Mouse (Mus musculus): ENCODE results near the gene Glis3. TPM values are rescaled to one million over a fixed set of nuclear protein-coding genes. Genes with fewer than 3 reads are reported as not detected.

Glis3 gene
- polyA plus RNA-seq, 1 experiment, result 2.2 TPM

DNA sequence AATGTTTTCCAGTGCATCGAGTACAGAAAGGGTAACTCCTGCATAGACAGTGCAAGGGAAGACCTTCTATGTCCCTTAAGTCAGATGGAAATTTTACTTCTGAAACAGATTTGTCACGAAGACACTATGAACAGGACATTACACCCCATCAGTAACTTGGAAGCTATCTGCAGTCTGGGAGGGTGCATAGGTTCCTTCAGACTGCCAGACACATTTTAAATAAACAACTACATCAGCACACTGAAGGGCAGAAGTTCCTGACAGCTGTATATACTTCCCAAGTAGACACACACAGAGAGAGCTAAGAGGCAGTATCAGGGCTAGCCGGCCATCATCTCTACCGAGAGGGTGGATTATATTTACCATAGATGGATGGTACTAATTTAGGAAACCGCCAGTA, 296.5 kb downstream of the Glis3 start:
- no peak for DNase-seq (ENCODE audit: low spot score)

DNA sequence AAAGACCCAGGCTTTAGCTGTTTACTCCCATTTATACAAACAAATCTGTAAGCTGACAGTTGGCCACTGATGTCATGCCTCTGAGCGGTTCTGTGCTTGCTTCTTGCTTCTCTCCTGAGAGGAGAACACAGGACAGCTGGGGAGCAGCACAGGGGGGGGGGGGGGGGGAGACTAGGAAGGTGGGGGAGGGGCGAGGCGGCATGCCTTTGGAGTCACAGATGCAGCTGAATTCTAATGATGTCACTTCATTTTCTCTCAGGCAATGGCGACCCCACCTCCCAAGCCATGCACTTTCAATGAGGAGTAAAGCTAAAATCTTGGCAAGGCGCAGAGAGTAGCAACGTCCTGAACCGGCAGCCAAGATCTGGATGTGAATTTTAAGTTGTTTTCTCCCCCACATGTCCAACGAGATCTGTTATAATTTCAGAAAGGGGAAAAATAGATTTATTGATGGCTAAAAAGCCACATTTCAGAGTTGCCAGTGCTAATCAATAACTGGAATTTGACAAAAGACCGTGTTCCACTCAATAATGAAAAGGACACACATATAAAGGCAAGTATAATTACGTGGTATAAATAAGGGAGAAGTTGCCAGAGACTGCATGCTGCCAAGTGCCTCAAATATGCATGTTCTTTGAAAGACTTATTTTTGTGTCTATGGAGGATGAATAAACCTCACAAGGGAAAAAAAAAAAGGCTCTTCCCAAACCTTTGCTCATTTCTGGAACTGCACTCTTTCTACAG, 297.5 kb downstream of the Glis3 start:
- no peak for DNase-seq (ENCODE audit: low spot score)

DNA sequence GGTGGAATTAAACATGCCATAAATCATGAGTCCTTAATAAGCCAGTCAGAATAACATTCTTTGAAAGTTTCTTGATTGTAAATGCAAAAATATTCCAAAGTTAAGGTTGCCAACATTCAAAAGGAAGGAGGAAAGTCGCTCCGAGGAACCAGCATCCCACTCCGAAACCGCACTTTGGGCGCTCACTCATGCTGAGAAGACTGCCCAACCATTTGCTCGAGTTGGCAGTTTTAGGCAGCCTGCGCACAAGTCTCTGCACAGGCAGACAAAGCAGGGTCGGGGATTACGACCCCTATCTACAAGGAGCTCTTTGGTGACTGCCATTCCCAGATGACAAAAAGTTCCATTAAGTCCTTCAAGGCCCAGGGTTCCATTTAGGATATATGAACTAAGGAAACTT, 298.4 kb downstream of the Glis3 start:
- DNase-seq (ENCODE audit: low spot score), result no peak

DNA sequence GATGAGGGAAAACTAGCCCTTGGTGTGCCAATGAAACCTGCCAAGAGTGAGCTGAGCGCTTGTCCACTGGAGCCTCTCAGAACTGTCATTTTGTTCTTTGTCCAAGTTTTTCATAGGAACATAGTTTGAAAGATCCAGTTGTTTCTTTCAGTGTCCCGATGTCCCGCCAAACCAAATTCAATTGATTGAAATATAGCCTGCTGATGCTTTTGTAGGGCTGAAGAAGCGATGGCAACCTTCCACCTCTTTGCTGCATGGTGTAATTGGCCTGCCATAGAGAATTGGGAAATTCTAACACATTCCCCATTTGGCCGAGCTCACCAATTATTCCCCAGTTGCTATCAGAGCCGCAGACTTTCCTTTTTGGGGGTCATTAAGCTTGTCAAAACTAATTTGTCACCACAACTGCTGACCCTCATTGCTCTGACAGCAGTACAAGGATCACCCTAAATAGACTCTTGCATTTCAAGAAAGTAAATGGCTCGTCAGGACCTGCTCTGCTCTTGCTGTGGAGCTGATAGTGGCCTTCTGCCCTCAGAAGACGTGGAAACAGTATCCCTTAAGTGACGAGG, 299.1 kb downstream of the Glis3 start:
- no peak for DNase-seq (ENCODE audit: low spot score)

DNA sequence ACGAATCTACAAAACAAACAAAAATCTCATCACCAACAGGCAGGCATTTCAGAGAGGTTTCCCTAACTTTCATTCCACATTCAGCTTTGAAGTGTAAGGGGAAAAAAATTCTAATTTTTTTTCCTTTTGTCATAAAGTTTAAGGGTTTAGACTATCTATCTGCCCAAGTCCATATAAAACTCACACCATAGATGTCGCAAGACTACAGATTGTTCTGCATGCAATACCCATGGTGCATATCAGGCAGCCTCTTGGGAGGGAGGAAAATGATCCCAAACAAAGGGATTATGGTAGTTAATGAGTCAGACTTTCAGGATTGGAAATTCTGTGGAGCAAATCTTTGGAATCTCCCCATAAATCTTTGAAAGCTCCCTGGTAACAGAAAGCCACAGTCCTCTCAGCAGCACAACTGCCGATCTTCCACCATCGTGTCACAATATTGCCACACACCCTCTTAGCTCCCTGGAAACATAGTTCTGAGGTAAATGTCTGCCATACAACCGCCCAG, 302.0 kb downstream of the Glis3 start:
- no peak for DNase-seq (ENCODE audit: low spot score)

DNA sequence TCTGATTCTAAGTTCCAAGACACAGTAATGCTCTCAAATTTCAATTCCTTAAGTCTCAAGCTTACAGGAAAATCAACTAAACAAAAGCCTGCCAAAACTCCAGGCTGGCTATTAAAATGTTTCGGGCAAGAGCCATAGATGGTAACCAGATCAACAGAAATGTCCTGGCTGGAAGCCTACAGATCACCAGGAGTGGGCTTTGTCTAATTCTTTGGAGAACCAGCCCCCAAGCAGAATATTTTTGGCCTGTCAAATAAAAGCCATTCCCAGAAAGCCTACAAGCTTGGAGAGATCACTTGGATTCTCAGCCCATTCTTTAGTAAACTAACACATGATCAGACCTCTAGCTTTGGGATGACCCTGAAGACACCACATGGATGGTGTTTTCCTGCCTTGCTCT, 303.5 kb downstream of the Glis3 start:
- no peak for DNase-seq (ENCODE audit: low spot score)

DNA sequence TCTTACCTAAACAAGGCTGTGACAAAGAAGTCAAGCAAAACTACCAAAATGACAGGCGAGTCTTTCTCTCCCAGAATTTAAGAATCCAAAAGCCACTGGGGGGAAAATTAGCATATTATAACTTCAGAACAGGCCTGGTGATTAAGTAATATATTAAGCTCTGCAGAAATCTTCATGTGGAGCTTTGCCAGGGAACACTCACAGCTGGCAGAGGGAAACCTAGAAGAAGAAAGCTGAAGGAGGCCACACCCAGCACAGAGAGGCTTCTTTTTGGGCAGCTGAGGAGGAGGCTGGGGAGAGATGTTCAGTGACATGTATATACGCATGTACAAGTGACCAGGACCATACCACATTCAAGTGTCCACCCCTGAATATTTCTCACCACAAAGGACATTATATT, 304.1 kb downstream of the Glis3 start:
- no peak for DNase-seq (ENCODE audit: low spot score)

DNA sequence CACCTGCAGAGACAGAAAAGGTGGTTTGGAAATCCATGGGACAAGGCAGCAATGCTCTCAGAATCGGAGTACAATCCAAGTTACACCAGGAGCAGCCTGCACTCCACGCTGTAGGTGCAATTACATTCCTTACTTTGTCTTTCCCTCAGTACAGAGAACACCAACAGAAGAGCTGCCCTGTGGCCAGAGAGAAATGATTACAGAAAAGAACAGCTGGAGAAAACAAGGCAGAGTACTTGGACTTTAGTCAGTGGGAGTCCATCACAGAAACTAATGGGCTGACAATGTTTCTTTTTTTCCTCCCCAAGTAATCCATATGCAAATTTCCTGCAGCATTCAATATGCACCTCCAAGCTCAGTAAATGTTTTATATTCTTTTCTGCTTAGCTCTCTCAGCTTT, 305.4 kb downstream of the Glis3 start:
- DNase-seq (ENCODE audit: low spot score), result no peak

DNA sequence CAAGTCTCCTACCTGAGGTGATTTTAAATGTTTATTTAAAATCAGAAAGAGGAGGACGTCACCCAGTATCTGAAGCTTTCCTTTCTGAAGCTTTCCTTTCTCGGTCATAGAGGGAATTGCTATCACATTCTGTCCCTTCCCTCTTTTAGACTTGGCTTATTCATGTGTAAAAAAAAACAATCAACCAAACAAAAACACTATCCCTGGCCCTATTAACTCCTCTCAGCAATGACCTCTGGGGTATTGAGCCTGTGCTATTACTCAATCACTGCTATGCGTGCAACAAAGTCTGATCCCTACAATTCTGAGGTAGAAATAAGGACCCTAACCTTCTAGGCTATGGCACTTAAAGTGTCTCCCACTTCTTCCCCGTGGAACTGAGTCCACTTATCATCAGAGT, 311.7 kb downstream of the Glis3 start:
- no peak for DNase-seq (ENCODE audit: low spot score)

DNA sequence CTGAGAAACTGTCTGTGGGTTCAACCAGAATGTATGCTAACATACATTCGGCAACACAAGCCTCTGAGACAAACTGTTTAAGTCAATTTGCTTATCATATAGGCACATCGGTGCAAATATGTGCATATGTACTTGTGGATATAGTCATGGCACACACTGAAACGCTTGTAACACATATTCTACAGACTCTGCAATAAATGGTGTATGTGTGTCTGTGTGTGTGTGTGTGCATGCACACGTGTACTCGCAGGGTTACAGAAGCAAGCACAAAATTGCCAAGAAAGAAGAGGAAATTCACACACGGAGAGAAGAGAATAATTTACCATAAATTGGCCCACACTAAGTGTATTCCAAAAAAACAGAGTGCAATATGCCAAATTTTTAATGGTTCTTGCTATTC, 312.6 kb downstream of the Glis3 start:
- no peak for DNase-seq (ENCODE audit: low spot score)

DNA sequence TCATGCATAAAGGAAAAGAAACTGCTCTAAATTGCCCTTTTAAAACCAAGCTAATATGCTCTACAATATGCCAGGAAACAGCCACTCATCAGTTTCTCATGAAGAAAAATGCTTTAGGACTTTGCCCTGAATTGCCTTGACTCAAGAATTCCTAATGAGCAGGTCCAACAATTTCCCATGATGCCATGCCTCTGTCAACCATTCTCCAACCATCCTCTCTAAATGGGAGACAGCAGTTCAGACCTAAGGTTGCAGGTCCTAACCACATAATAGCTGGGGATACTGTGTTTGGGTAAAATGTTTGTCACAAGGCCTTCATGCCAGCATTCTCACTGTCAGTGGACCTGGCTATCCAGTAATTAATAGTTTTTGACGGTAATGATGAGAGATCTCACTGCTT, 313.1 kb downstream of the Glis3 start:
- DNase-seq (ENCODE audit: low spot score), result no peak

DNA sequence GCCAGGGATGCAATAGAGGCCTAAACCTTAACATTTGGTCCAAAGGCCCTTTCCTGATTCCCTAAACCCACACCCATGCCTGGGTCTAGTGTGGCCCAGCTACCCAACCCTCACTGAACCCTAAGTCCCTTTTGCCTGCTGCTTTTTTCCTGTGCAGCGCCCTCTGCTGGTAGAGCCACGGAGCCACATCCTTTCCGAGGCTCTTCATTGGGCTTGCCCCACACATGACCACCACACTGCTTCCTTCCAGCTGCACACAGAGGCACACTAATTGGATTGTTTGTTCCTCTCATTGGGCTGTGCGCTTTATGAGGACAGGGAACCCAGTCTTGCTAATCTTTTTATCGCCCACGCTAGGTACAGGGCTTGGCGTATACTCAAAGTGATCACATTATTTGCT, 314.0 kb downstream of the Glis3 start:
- DNase-seq (ENCODE audit: low spot score), result no peak

DNA sequence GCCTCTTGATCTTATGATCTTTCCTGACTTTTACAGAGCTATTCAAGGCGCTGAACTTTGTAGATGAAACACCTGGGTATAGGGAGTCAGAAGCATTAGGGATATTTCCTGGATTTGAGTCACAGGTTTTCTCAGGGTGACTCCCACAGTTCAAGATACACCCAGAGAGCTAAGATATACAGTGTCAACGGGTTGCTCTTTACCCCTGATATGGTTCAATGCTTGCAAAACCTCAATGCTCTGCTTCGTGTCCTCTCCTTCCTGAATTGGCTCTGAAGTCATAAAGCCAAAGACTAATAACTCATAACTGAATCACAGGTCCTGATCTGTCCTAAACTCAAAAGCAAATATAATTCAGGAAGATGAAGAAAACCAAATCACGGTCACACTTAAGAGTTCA, 319.0 kb downstream of the Glis3 start:
- DNase-seq (ENCODE audit: low spot score), result no peak

DNA sequence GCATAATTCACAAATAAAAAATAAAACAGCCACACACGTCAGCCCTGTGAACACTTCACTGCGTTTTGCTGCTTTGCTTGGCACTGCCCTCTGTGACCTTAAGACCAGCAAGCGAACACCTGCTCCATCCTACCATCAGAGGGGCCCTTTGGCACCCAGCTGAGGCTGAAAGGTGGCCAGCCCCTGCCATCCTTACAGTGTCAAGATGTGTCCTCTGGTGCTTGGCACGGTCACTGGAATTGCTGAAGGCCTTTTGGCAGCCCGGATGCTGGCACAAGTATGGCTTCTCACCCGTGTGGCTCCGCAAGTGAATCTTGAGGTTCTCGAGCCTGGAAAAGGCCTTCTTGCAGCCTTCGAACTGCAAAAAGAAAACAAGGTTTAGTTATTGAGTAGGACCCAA, 322.3 kb downstream of the Glis3 start:
- no peak for DNase-seq (ENCODE audit: low spot score)

DNA sequence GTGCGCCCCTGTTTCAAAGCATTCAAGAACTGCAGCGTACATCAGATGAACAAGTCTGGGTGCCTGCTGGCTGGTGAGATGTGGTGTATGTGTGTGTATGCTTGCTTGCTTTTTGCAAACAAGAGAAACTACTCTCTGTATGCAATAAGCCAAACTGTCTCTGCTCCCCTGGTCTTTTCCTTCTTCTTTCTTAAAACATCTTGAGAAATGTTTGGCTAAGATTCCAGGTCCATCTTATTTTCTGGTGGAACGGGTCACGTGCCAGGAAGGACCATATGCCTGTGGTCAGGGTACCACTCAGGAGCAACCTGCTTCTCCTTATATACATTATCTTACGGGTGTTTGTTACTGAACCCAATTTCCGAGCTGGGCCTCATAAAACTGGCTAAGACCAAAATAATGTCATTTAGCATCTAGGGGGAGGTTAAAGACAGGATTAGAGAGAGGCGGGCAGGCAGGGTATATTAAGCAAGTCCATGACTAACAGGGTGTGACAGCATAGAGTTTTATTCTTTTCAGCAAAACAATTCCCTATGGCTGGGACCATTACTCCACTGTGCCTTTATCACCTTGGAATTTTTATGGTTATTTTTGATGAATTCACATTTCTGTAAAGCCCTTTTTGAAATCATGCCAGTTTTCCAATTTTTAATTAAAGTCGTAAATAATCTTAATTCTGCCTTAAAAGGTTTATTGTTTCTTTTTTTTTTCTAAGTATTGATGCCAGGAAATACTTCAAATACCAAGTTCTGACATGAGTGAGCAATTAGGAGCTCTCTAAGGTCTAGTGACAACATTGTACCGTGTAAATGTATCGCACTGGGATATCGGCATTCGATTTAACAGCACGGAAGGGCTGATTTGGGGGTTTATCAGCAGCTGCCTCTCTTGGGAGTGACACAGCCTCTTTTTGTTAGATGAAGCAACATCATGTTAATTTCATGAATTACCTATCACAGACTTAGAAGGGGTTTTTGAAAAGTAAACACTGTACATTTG, 328.5 kb downstream of the Glis3 start:
- DNase-seq (ENCODE audit: low spot score), result no peak

DNA sequence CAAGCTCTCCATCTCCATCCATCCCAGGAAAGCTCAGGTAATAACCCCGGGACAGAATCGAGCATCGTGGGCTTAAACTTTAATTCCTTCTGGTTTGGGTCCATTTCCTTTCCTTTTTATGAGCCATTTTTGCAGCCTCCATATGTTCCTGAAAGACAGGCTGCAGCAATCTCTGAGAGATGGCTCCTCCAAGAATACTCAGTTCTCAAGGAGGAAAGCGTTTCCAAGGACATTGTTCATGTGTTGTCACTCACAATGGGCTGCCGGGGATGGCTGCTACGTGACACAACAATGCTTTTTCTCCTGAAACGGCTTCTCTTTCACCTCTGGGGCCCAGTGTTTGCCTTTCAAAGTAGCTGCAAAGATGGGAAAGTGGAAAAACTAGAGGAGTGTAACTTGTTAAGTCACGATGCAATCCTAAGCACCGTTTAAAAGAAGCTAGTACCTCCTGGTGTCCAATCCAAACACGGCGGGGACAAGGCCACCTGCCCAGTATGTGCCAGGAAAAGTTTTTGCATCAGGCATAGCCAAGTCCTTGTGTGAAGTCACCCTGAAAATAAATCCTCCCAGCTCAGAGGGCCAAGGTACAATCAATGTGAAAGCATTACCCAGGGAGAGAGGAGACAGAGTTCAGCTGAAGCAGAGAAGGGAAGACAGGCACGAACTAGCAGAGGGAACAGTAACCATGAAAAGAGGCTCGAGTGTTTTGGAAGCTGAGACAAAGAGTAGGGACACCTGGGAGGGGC, 332.6 kb downstream of the Glis3 start:
- no peak for DNase-seq (ENCODE audit: low spot score)

DNA sequence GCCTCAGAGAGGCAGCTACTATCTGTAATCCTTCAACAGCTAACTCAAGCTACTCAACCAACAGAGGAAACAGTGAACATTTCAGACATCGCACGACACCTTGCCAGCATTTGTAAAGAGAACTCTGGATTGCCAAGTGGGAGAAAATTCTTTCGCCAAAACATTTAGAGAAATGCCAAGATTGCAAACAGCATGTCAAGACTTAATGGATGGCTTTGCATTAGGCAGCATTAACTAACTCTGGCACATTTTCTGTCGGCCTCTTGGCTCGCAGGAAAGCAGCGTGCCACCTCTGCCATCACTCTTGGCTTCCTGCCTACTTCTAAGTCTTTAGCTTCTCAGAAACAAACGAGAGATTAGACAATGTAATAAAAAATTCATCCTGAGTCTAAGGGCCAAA, 336.2 kb downstream of the Glis3 start:
- no peak for DNase-seq (ENCODE audit: low spot score)

DNA sequence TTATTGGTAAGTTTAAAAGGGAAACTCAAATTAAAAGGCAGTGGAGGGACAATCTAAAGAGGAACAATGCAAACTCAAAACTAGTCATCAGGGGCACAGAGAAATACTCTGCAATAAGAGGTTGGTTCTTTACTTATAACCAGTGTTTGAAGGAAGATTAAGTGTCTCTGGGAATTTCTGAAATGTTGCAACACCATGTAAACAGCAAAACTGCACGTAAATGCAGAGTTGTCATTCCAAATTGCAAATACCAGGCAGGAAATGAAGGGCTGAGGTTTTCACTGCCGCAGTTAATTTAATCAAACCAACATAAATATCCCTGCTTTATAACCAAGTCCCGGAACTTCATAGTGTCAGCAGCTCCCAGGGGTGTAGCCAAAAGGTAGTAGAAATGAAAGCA, 342.3 kb downstream of the Glis3 start:
- no peak for DNase-seq (ENCODE audit: low spot score)

DNA sequence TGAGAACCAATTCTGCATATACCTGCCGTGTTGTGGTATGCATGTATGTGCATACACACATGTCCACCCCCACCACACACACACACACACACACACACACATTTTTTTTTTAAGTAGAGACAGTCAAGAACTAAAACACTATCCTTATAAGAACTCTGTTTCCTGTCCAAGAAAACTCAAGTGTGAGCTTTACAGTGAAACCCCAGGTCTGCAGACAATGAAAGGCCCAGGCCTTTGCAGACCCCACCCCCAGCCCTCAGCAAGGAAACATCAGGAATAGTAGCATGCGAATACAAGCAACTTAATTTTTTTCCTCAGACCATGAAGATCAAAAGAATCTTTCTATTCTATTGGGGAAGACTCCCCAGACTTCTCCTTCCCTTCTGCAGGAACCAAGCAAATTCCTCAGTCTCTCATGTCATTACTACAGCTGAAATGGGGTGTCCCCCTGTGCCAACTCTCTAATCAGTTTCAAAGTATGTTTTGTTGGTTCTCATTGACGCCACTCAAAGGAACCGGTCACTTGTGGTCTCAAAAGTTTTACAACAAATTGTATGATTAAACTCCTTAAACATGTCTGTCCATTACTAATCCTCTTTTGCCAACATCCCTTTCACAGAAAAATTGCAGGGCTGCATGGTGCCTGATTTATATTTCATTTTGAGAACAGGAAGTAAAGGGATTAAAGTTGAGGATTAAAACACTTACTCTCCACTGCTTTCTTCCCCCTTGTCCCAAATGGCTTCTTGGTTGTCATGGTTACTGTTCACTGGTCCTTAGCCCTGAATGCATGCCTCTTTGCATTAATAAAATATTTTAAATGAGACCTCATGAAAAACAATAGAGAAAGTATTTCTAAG, 343.0 kb downstream of the Glis3 start:
- no peak for DNase-seq (ENCODE audit: low spot score)

DNA sequence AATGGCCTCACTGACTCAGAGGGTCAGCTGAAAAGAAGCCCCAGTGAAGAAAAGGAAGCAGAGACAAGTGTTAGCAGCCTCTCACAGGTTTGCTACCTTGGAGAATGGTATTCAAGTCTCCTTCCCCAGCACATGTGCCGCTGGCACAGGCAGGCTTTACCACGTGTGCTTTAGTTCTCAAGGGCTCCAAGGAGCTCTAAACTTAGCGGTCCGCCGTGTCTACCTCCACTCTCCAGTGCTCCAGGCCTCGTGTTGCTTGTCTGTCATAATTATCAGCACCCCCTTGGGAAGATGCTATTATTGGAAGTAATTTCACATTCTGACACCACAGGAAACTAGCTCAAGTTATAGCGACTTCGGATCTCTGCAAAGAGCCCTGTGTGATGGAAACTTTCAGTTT, 344.0 kb downstream of the Glis3 start:
- no peak for DNase-seq (ENCODE audit: low spot score)
